Mouse (Mus musculus): ENCODE measurements around the gene Pygo1.
A peak's percentile ranks its signal among the peaks of the same experiment; 100 is the strongest.

- peak; percentile 26; the same call in 1 of the 2 replicates for TF ChIP-seq CTCF (IDR thresholded peaks at IDR 0.05; ENCODE audit: control insufficient read depth, insufficient read depth, insufficient replicate concordance, low read depth, low read length)
- no peak for TF ChIP-seq POLR2A (IDR thresholded peaks at IDR 0.05; ENCODE audit: control insufficient read depth, low read depth, low read length)
These were observed 9.9 kb downstream of the Pygo1 start for GRCm38 (mm10) chr9:72935309-72935708.
